Mouse (Mus musculus): Measurements from ENCODE around the gene Arhgap22.

GRCm38 (mm10) chr14:33248741-33249140, 34.9 kb downstream of the Arhgap22 start:
- no peak for TF ChIP-seq EP300 (IDR thresholded peaks at IDR 0.05; ENCODE audit: low read depth)
- no peak for TF ChIP-seq CTCF (IDR thresholded peaks at IDR 0.05; ENCODE audit: low read depth)
